Mouse (Mus musculus): ENCODE measurements around the gene Hopx.

DNA sequence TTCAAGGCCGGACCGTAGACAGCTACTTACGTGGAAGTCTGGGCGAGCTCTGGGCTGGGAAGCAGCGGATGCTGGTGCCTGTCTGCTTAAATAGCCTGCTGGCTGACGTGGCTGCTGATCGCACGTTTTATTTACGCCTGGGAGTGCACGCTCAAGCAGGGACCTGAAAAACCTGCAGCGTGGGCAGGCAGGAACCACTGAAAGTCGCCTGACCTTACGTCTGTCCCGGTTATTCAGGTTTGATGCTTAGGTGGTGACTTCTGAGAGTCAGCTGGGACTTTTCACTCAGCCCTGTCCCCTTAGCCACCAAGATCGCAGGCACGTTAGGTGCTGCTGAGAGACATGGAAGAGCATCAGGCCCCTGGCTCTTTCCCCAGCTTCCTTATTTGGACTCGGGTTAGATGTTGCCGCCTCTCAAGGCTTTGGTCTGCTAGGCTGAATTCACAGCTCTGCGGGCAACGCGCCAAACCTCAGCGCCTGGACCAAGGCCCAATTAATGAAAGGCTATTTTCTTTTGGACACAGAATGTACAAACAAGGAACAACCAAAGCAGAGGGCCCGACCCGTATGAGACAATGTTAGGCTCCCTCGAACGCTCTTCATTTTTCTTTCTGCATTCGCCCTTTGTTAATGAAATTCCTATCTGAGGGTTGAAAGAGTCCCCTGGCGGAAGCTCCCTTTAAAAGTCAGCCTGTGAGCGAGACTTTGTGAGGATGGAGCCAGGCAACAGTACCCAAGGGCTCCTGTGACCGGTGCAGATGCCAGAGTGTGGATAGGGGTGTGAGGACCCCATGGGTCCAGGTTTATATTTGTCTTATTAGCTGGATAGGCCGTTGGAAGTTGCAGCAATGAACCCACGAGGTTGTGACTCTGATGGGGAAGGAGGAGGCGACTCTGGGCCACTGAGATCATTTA, at the start of gene Hopx:
- TF ChIP-seq CTCF (IDR thresholded peaks at IDR 0.05) (no peak), EP300 (IDR thresholded peaks at IDR 0.05) (peak; percentile 62; the same call in 1 of the 2 replicates)
